Mouse (Mus musculus): ENCODE data around the gene Ermp1.

Gene Ermp1

GRCm38 (mm10) chr19:29661974-29662580, 13.9 kb upstream of the Ermp1 start:
- no peak for DNase-seq (ENCODE audit: low spot score)

GRCm38 (mm10) chr19:29660835-29661764, 12.9 kb upstream of the Ermp1 start:
- DNase-seq (ENCODE audit: low spot score), result no peak

GRCm38 (mm10) chr19:29659705-29660104, 11.5 kb upstream of the Ermp1 start:
- no peak for DNase-seq (ENCODE audit: low spot score)

GRCm38 (mm10) chr19:29658836-29659235, 10.6 kb upstream of the Ermp1 start:
- DNase-seq (ENCODE audit: low spot score), result no peak

- no peak for DNase-seq (ENCODE audit: low spot score)
Observed at GRCm38 (mm10) chr19:29657558-29657957, 9.3 kb upstream of the Ermp1 start.

GRCm38 (mm10) chr19:29657033-29657432, 8.8 kb upstream of the Ermp1 start:
- no peak for DNase-seq (ENCODE audit: low spot score)

- no peak for DNase-seq (ENCODE audit: low spot score)
Observed at GRCm38 (mm10) chr19:29656620-29657019, 8.4 kb upstream of the Ermp1 start.

- no peak for DNase-seq (ENCODE audit: low spot score)
Observed at GRCm38 (mm10) chr19:29656029-29656428, 7.8 kb upstream of the Ermp1 start.

GRCm38 (mm10) chr19:29655148-29655547, 6.9 kb upstream of the Ermp1 start:
- DNase-seq (ENCODE audit: low spot score), result no peak

GRCm38 (mm10) chr19:29653768-29654265, 5.6 kb upstream of the Ermp1 start:
- DNase-seq (ENCODE audit: low spot score), result no peak

GRCm38 (mm10) chr19:29649683-29650082, 1.5 kb upstream of the Ermp1 start:
- DNase-seq (ENCODE audit: low spot score), result no peak

GRCm38 (mm10) chr19:29648550-29648914, 317 bp upstream of the Ermp1 start:
- no peak for DNase-seq (ENCODE audit: low spot score)

GRCm38 (mm10) chr19:29644747-29645146, 3.5 kb downstream of the Ermp1 start:
- no peak for DNase-seq (ENCODE audit: low spot score)

- no peak for DNase-seq (ENCODE audit: low spot score)
Observed at GRCm38 (mm10) chr19:29643194-29643922, 4.9 kb downstream of the Ermp1 start.

- DNase-seq (ENCODE audit: low spot score), result no peak
Observed at GRCm38 (mm10) chr19:29642211-29642610, 6.0 kb downstream of the Ermp1 start.

- DNase-seq (ENCODE audit: low spot score), result no peak
Observed at GRCm38 (mm10) chr19:29641510-29641909, 6.7 kb downstream of the Ermp1 start.

- DNase-seq (ENCODE audit: low spot score), result no peak
Observed at GRCm38 (mm10) chr19:29641055-29641454, 7.2 kb downstream of the Ermp1 start.

GRCm38 (mm10) chr19:29612102-29612501, 36.1 kb downstream of the Ermp1 start:
- no peak for DNase-seq (ENCODE audit: low spot score)

- no peak for DNase-seq (ENCODE audit: low spot score)
Observed at GRCm38 (mm10) chr19:29610907-29611306, 37.3 kb downstream of the Ermp1 start.

- DNase-seq (ENCODE audit: low spot score), result no peak
Observed at GRCm38 (mm10) chr19:29608212-29608611, 40.0 kb downstream of the Ermp1 start.

GRCm38 (mm10) chr19:29607521-29607920, 40.7 kb downstream of the Ermp1 start:
- DNase-seq (ENCODE audit: low spot score), result no peak

- DNase-seq (ENCODE audit: low spot score), result no peak
Observed at GRCm38 (mm10) chr19:29604653-29605052, 43.6 kb downstream of the Ermp1 start.
